Mouse (Mus musculus): Measurements from ENCODE around the gene Pnkd.

GRCm38 (mm10) chr1:74240832-74241231 is 43.9 kb upstream of the Pnkd start:
- no peak for TF ChIP-seq GATA1 (IDR thresholded peaks at IDR 0.05; ENCODE audit: borderline replicate concordance, low read length)
- TF ChIP-seq CTCF (IDR thresholded peaks at IDR 0.05; ENCODE audit: low read depth, low read length): no peak
- TF ChIP-seq GATA2 (IDR thresholded peaks at IDR 0.05; ENCODE audit: borderline replicate concordance, low read depth, low read length): no peak
- TF ChIP-seq POLR2AphosphoS5 (IDR thresholded peaks at IDR 0.05; ENCODE audit: insufficient replicate concordance, low read depth, low read length): no peak

All from G1E (cell line).